8 mouse cellular contexts compared by ENCODE assay signal in the genomic region with DNA sequence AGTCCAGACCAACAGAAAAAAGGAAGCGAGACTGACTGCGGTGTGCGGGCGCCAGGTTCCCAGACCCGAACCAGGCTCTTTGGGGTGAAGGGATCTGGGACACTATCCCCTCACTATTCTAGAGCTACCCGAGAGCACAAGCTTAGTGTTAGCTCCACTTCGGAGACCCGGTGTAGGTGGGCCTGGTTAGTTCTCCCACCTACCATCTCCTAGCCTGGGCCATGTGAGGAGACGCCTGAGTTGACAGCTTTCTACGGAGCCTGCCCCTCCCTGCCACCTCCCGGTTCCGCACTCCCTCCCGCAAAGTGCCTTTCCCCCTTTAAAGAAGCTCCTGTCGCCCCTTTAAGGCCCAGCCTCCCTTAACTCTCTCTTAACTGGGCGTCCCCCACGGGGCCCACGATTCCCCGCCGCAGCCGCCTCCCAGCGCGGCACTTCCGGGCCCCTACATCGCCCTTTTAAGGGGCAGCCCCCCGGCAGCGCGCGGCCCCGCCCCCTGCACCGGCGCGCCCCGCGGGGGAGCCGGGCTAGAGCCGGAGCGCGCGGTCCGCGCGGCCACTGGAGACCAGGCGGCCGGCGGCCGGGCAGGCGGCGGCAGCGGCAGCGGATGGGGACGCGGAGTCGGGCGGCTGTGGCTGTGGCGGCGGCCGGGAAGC. TPM values are rescaled to one million over a fixed set of nuclear protein-coding genes. Genes with fewer than 3 reads are reported as not detected.
DNase-seq lines count a peak whose midpoint lies in the region; ATAC-seq and TF ChIP-seq lines count a peak whose summit lies in the region.

A gene (plus strand): TSS at position 527 of the 653 bp plus-strand sequence.

- H3K27me3 ChIP-seq in lung, postnatal 0 days (replicated peaks; ENCODE audit: insufficient read depth, low read length) = no peaks in the 10 kb centered on the region

- peak; percentile 92 for ATAC-seq in frontal cortex, adult (ENCODE audit: low TSS enrichment)
- ATAC-seq in hematopoietic stem cell, adult 5-6 weeks (replicated peaks in 1 of 2; ENCODE audit: insufficient read depth in 1 of 2, low FRiP score in 2 of 2, low TSS enrichment in 1 of 2, low read depth in 1 of 2, poor library complexity in 2 of 2, severe bottlenecking in 2 of 2) = peak; percentile 61 to 70
- ATAC-seq in lung, postnatal 0 days = peak; percentile 95

- TF ChIP-seq CTCF in lung, postnatal 0 days (IDR thresholded peaks at IDR 0.05) = no peak

- H3K36me3 ChIP-seq in lung, postnatal 0 days (ENCODE audit: insufficient read depth, low read length) = 0 out of 2 replicates have a peak, but pooled peaks cover 8% of the 10 kb centered on the region

- peaks cover 30% of the 10 kb centered on the region for H3K4me1 ChIP-seq in lung, postnatal 0 days (ENCODE audit: insufficient read depth, low read depth, low read length)

- no peak for TF ChIP-seq EP300 in lung, postnatal 0 days (IDR thresholded peaks at IDR 0.05)

- H3K9me3 ChIP-seq in lung, postnatal 0 days (ENCODE audit: low read length) = no peaks in the 10 kb centered on the region

- under 1% methylated on average over 41 of the region's 57 CpGs for WGBS in lung, postnatal 0 days

- peak within 1 kb of the TSS; percentile 78 for H3K9ac ChIP-seq in lung, postnatal 0 days (replicated peaks; ENCODE audit: low read depth)

- H3K4me2 ChIP-seq in lung, postnatal 0 days (replicated peaks; ENCODE audit: low read depth, low read length) = peak within 1 kb of the TSS; percentile 99

- DNase-seq in MN1 (ENCODE audit: low spot score) = peak; percentile 86
- DNase-seq in cerebellum, adult 8-10 months = peak; percentile 89
- peak; percentile 88 to 94 for DNase-seq in layer of hippocampus, postnatal 10 days (ENCODE audit: low spot score in 2 of 2)
- peak; percentile 97 for DNase-seq in lung, postnatal 0 days (ENCODE audit: low spot score)
- DNase-seq in ovary, postnatal 14 days (ENCODE audit: low spot score) = peak; percentile 77
- DNase-seq in thymus, postnatal 10 days (ENCODE audit: low spot score in 2 of 2) = peak; percentile 90 to 91

- peak within 1 kb of the TSS; percentile 84 for H3K4me3 ChIP-seq in lung, postnatal 0 days (ENCODE audit: low read depth, low read length)

- H3K27ac ChIP-seq in lung, postnatal 0 days (ENCODE audit: low read length) = peak within 1 kb of the TSS; percentile 85

RNA-seq across cellular contexts. Expression of the gene that starts here (rescaled TPM):
- 17.7 and 23.0 TPM in 2 replicates for total RNA-seq in hematopoietic stem cell, adult 5-6 weeks (2017)
- 10 to 100 TPM; 31.7 to 33.4 TPM for total RNA-seq in layer of hippocampus, postnatal 10 days (2021)
- 34.5 and 35.9 TPM in 2 replicates for polyA plus RNA-seq in lung, postnatal 0 days (2015; fragmentation: Nextera tagmentation; extraction: Ambion mirVana)

Comparison
In these comparisons a context has a peak if more than half of its experiments do, and no peak if none do; other contexts are left out.
1. Peak in every context shown above with its lines: DNase-seq, ATAC-seq, H3K4me3 ChIP-seq and H3K27ac ChIP-seq.